Mouse (Mus musculus) small intestine, adult 2 months (tissue): ENCODE data around the gene Acacb.

Experiments
- CTCF ChIP-seq: fragments of 200-500 bp; IDR thresholded peaks from 2 replicates; pipeline ENCODE4 v1.5.1; 2012; ENCODE audit warnings: low read depth, mild to moderate bottlenecking, control low read depth, inconsistent platforms, low read length, moderate library complexity, mixed read lengths; ENCODE audit not compliant: insufficient replicate concordance, insufficient read length; ENCODE audit errors: extremely low read depth
- POLR2A ChIP-seq: fragments of 200-500 bp; IDR thresholded peaks from 2 replicates; pipeline ENCODE4 v1.6.1; 2012; ENCODE audit warnings: low read depth, mild to moderate bottlenecking, control low read depth, inconsistent platforms, low read length, moderate library complexity

DNA sequence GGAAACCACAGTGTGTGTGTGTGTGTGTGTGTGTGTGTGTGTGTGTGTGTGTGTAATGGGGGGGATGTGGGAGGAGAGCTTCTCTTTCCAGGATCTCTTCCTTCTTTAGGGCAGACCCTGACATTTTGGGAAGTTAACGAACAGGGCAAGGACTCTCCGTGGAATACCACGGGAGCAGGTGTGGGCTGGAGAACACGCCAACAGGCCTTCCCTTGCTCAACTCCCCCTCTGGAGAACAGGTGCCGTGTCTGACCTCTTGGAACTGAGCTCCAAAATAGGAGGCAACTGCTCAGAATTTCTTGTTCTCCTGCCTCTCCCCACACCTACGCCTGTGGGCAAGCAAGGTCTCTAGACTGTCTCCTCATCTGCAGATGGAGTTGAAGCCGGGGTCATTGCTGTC is 123.2 kb downstream of the Acacb start:
- TF ChIP-seq CTCF (no peak), POLR2A (no peak)
